Mouse (Mus musculus): ENCODE results near the gene Specc1l. TPM values are rescaled to one million over a fixed set of nuclear protein-coding genes. Genes with fewer than 3 reads are reported as not detected.

The Specc1l gene
- polyA plus RNA-seq, 1 experiment from 2014 or later: 37.2 TPM

- no peak for ATAC-seq (replicated peaks)
- no peak overlapping the region for H3K4me3 ChIP-seq
- H3K4me1 ChIP-seq: peaks cover 4% of the 10 kb centered on the region; the same call in 1 of the 2 replicates
- peaks cover 11% of the 10 kb centered on the region for H3K36me3 ChIP-seq (replicated peaks)
- H3K27me3 ChIP-seq (replicated peaks): no peaks in the 10 kb centered on the region
- no peak overlapping the region for H3K27ac ChIP-seq
- no peak overlapping the region for H3K9ac ChIP-seq
- 86% methylated on average over 3 of the region's 3 CpGs for WGBS
- H3K9me3 ChIP-seq: no peaks in the 10 kb centered on the region
- no peak overlapping the region for H3K4me2 ChIP-seq
Observed at GRCm38 (mm10) chr10:75227381-75227780, 15.5 kb downstream of the Specc1l start.

- no peak for ATAC-seq (replicated peaks)
- H3K36me3 ChIP-seq (replicated peaks): peaks cover 16% of the 10 kb centered on the region
- no peak overlapping the region for H3K4me2 ChIP-seq
- H3K27me3 ChIP-seq (replicated peaks): no peaks in the 10 kb centered on the region
- H3K9me3 ChIP-seq: no peaks in the 10 kb centered on the region
- no peak overlapping the region for H3K4me3 ChIP-seq
- H3K4me1 ChIP-seq: no peaks in the 10 kb centered on the region
- WGBS: 71% methylated on average over 4 of the region's 4 CpGs
- no peak overlapping the region for H3K27ac ChIP-seq
- H3K9ac ChIP-seq: no peak overlapping the region
Observed at GRCm38 (mm10) chr10:75230572-75230971, 18.7 kb downstream of the Specc1l start.

GRCm38 (mm10) chr10:75231876-75232275, 20.0 kb downstream of the Specc1l start:
- no peak for ATAC-seq (replicated peaks)
- Histone ChIP-seq H3K4me3 (no peak overlapping the region), H3K9ac (no peak overlapping the region), H3K4me1 (no peaks in the 10 kb centered on the region), H3K9me3 (no peaks in the 10 kb centered on the region), H3K36me3 (replicated peaks) (peaks cover 16% of the 10 kb centered on the region), H3K4me2 (no peak overlapping the region), H3K27ac (no peak overlapping the region), H3K27me3 (replicated peaks) (no peaks in the 10 kb centered on the region)
- WGBS: 92% methylated on average over 1 of the region's 1 CpGs

GRCm38 (mm10) chr10:75232612-75233155, 20.8 kb downstream of the Specc1l start:
- Histone ChIP-seq H3K36me3 (replicated peaks) (peaks cover 16% of the 10 kb centered on the region), H3K4me1 (no peaks in the 10 kb centered on the region), H3K4me2 (no peak overlapping the region), H3K27me3 (replicated peaks) (no peaks in the 10 kb centered on the region), H3K9me3 (no peaks in the 10 kb centered on the region), H3K9ac (no peak overlapping the region), H3K4me3 (no peak overlapping the region), H3K27ac (no peak overlapping the region)
- WGBS: 93% methylated on average over 4 of the region's 4 CpGs
- no peak for ATAC-seq (replicated peaks)

GRCm38 (mm10) chr10:75233489-75233888, 21.6 kb downstream of the Specc1l start:
- 83% methylated on average over 2 of the region's 2 CpGs for WGBS
- H3K27ac ChIP-seq: no peak overlapping the region
- no peak for ATAC-seq (replicated peaks)
- H3K4me3 ChIP-seq: no peak overlapping the region
- H3K27me3 ChIP-seq (replicated peaks): no peaks in the 10 kb centered on the region
- no peaks in the 10 kb centered on the region for H3K4me1 ChIP-seq
- no peak overlapping the region for H3K4me2 ChIP-seq
- no peaks in the 10 kb centered on the region for H3K9me3 ChIP-seq
- H3K9ac ChIP-seq: no peak overlapping the region
- peaks cover 19% of the 10 kb centered on the region for H3K36me3 ChIP-seq (replicated peaks)

- 96% methylated on average over 2 of the region's 2 CpGs for WGBS
- ATAC-seq (replicated peaks): no peak
- H3K4me2 ChIP-seq: no peak overlapping the region
Observed at GRCm38 (mm10) chr10:75235726-75236125, 23.9 kb downstream of the Specc1l start.

GRCm38 (mm10) chr10:75236156-75236555, 24.3 kb downstream of the Specc1l start:
- WGBS: 95% methylated on average over 3 of the region's 3 CpGs
- Histone ChIP-seq H3K27ac (no peak overlapping the region), H3K9ac (no peak overlapping the region), H3K4me3 (no peak overlapping the region), H3K9me3 (no peaks in the 10 kb centered on the region), H3K4me2 (no peak overlapping the region), H3K36me3 (replicated peaks) (peaks cover 19% of the 10 kb centered on the region), H3K27me3 (replicated peaks) (no peaks in the 10 kb centered on the region), H3K4me1 (no peaks in the 10 kb centered on the region)
- ATAC-seq (replicated peaks): no peak

More at GRCm38 (mm10) chr10:75235726-75236125, 23.9 kb downstream of the Specc1l start:
- H3K4me3 ChIP-seq: no peak overlapping the region
- H3K27me3 ChIP-seq (replicated peaks): no peaks in the 10 kb centered on the region
- no peaks in the 10 kb centered on the region for H3K4me1 ChIP-seq
- H3K9ac ChIP-seq: no peak overlapping the region
- no peaks in the 10 kb centered on the region for H3K9me3 ChIP-seq
- no peak overlapping the region for H3K27ac ChIP-seq
- H3K36me3 ChIP-seq (replicated peaks): peaks cover 21% of the 10 kb centered on the region

GRCm38 (mm10) chr10:75237166-75237565, 25.3 kb downstream of the Specc1l start:
- H3K4me3 ChIP-seq: no peak overlapping the region
- peaks cover 17% of the 10 kb centered on the region for H3K36me3 ChIP-seq (replicated peaks)
- H3K4me2 ChIP-seq: no peak overlapping the region
- no peaks in the 10 kb centered on the region for H3K4me1 ChIP-seq
- H3K27me3 ChIP-seq (replicated peaks): no peaks in the 10 kb centered on the region
- no peak overlapping the region for H3K9ac ChIP-seq
- ATAC-seq (replicated peaks): no peak
- H3K27ac ChIP-seq: no peak overlapping the region
- H3K9me3 ChIP-seq: no peaks in the 10 kb centered on the region
- 97% methylated on average over 2 of the region's 2 CpGs for WGBS

- Histone ChIP-seq H3K4me2 (no peak overlapping the region), H3K4me1 (no peaks in the 10 kb centered on the region), H3K9ac (no peak overlapping the region), H3K36me3 (replicated peaks) (peaks cover 21% of the 10 kb centered on the region; the same call in 1 of the 2 replicates), H3K27me3 (replicated peaks) (no peaks in the 10 kb centered on the region), H3K27ac (no peak overlapping the region), H3K4me3 (no peak overlapping the region), H3K9me3 (no peaks in the 10 kb centered on the region)
- ATAC-seq (replicated peaks): no peak
- WGBS: 70% methylated on average over 8 of the region's 8 CpGs
Observed at GRCm38 (mm10) chr10:75240583-75241250, 28.8 kb downstream of the Specc1l start.

GRCm38 (mm10) chr10:75245806-75246205, 33.9 kb downstream of the Specc1l start:
- Histone ChIP-seq H3K9ac (no peak overlapping the region), H3K27me3 (replicated peaks) (no peaks in the 10 kb centered on the region), H3K9me3 (no peaks in the 10 kb centered on the region), H3K4me2 (no peak overlapping the region), H3K27ac (no peak overlapping the region), H3K36me3 (replicated peaks) (peaks cover 28% of the 10 kb centered on the region; the same call in 1 of the 2 replicates), H3K4me1 (no peaks in the 10 kb centered on the region), H3K4me3 (no peak overlapping the region)
- WGBS: 90% methylated on average over 13 of the region's 13 CpGs
- ATAC-seq (replicated peaks): no peak

- H3K27ac ChIP-seq: no peak overlapping the region
- peaks cover 28% of the 10 kb centered on the region; the same call in 1 of the 2 replicates for H3K36me3 ChIP-seq (replicated peaks)
- H3K9me3 ChIP-seq: no peaks in the 10 kb centered on the region
- H3K4me2 ChIP-seq: no peak overlapping the region
- H3K4me3 ChIP-seq: no peak overlapping the region
- H3K27me3 ChIP-seq (replicated peaks): no peaks in the 10 kb centered on the region
- H3K4me1 ChIP-seq: no peaks in the 10 kb centered on the region
- 94% methylated on average over 10 of the region's 10 CpGs for WGBS
- no peak for ATAC-seq (replicated peaks)
- no peak overlapping the region for H3K9ac ChIP-seq
Observed at GRCm38 (mm10) chr10:75246331-75246730, 34.5 kb downstream of the Specc1l start.

GRCm38 (mm10) chr10:75251011-75251410, 39.1 kb downstream of the Specc1l start:
- no peaks in the 10 kb centered on the region for H3K9me3 ChIP-seq
- H3K4me3 ChIP-seq: no peak overlapping the region
- 70% methylated on average over 2 of the region's 2 CpGs for WGBS
- ATAC-seq (replicated peaks): no peak
- H3K9ac ChIP-seq: no peak overlapping the region
- no peaks in the 10 kb centered on the region for H3K4me1 ChIP-seq
- no peak overlapping the region for H3K27ac ChIP-seq
- no peaks in the 10 kb centered on the region for H3K27me3 ChIP-seq (replicated peaks)
- H3K36me3 ChIP-seq (replicated peaks): peaks cover 9% of the 10 kb centered on the region; the same call in 1 of the 2 replicates
- no peak overlapping the region for H3K4me2 ChIP-seq

All from midbrain, embryonic 15.5 days (tissue).